Mouse (Mus musculus): ENCODE data around the gene Npr3. TPM values are rescaled to one million over a fixed set of nuclear protein-coding genes. Genes with fewer than 3 reads are reported as not detected.

The Npr3 gene
- 7.4 and 8.1 TPM in 2 replicates for polyA plus RNA-seq (2015; fragmentation: Nextera tagmentation; extraction: Ambion mirVana)

DNA sequence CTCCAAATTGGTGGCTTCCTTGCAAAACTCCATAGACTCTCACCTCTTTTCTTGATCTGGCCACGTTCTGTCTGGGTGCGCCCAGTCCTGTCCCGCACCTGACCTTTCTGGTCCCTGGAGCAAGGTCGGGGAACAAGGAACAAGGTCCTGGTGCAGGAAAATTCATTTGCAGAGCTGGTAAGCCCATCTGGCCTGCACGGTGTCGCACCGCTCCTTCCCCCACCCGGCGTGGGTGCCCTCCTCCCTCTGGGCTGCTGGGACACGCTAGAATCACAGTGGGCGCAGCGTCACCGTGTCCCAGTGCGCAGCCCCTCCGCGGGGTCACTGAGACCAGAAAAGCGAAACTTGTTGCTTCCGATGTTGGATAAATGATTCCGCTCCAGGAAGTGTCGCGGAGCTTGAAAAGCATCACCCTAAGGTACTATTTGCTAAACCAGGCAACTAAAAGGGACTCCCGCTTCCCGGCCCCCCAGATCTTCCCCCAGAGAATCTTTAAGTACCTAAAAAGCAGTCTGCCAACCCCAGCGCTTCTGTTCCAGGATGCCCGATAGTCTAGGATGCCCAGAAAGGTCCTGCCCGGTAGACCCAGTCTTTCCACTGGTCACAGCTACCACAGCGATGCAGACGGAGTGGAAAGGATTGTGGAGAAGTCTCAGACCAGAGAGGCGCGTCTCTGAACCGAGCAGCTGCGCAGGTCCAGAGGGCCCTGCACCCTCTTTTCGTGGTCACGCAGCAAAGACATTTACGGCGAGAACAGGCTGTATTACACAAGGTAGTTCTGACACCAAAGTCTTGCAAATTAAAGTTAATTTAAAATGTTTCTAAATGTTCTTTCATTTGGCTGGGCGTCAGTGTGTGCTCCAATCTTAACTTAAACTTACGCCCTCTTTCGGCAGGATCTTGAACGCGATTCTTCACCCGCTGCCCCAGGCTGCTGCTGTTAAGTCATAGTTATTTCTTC, at the start of gene Npr3:
TSS of gene Npr3 (minus strand) at position 717 of the 961 bp plus-strand sequence.
- Histone ChIP-seq H3K4me3 (ENCODE audit: low read length) (peak within 1 kb of the TSS; percentile 61), H3K9ac (ENCODE audit: low read length) (peak within 1 kb of the TSS; percentile 69), H3K4me1 (replicated peaks; ENCODE audit: control insufficient read depth, insufficient read depth, low read length) (peaks cover 23% of the 10 kb centered on the region), H3K4me2 (ENCODE audit: low read depth, low read length) (peak within 1 kb of the TSS; percentile 83), H3K27me3 (ENCODE audit: control insufficient read depth, insufficient read depth, low read depth, low read length) (peaks cover 8% of the 10 kb centered on the region; the same call in 1 of the 2 replicates), H3K9me3 (ENCODE audit: control insufficient read depth, low read length) (no peaks in the 10 kb centered on the region), H3K27ac (ENCODE audit: low read length) (peak within 1 kb of the TSS; percentile 89), H3K36me3 (ENCODE audit: control insufficient read depth, insufficient read depth, low read length) (no peaks in the 10 kb centered on the region)
- peak; percentile 37; the same call in 1 of the 2 replicates for ATAC-seq (ENCODE audit: low read depth)
- WGBS, result under 1% methylated on average over 42 of the region's 42 CpGs

DNA sequence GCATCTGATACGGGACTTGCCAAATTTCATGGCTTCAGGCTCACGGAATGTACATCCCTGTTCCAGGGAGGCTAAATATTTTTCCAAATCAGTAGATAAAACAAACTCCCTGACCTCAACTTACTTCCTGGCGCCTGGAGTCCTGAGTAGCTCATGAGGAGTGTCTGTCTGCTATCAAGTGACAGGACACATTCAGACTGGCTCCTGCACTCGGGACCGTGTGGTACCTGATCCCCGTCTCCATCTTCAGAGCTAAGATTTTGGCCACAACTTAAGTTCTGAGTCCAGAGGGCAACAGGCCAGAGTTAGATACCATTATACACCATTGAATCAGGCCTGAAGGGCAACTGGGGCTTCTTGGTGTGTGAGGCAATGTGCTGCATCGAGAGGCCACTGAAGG, 49.0 kb upstream of the Npr3 start:
- 72% methylated on average over 7 of the region's 7 CpGs for WGBS
- no peak for ATAC-seq (ENCODE audit: low read depth)
- no peak overlapping the region for H3K27ac ChIP-seq (ENCODE audit: low read length)
- no peaks in the 10 kb centered on the region for H3K36me3 ChIP-seq (ENCODE audit: control insufficient read depth, insufficient read depth, low read length)
- H3K4me2 ChIP-seq (ENCODE audit: low read depth, low read length), result no peak overlapping the region
- H3K27me3 ChIP-seq (ENCODE audit: control insufficient read depth, insufficient read depth, low read depth, low read length), result no peaks in the 10 kb centered on the region
- no peaks in the 10 kb centered on the region for H3K9me3 ChIP-seq (ENCODE audit: control insufficient read depth, low read length)
- H3K9ac ChIP-seq (ENCODE audit: low read length), result no peak overlapping the region
- no peak overlapping the region for H3K4me3 ChIP-seq (ENCODE audit: low read length)
- H3K4me1 ChIP-seq (replicated peaks; ENCODE audit: control insufficient read depth, insufficient read depth, low read length), result no peaks in the 10 kb centered on the region

DNA sequence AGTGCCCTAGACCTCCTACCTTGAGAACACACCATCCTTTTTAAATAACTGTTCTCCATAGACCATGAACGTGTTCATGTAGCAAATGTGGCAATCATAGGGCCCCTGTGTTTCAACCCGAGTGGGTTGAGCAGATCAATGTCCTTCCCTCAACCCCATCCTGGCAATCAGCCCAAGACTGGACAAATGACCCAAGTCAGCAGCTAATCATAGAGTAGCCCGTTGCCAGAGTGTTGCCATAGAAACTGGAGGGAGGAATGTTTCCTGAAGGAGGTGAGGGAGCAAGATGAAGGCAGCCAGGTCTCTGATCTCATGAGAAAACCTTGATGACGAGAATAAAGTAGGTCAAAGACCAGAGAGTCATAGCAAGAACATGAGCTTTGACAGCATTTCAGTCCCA, 47.1 kb upstream of the Npr3 start:
- Histone ChIP-seq H3K4me3 (ENCODE audit: low read length) (no peak overlapping the region), H3K27me3 (ENCODE audit: control insufficient read depth, insufficient read depth, low read depth, low read length) (no peaks in the 10 kb centered on the region), H3K9me3 (ENCODE audit: control insufficient read depth, low read length) (no peaks in the 10 kb centered on the region), H3K27ac (ENCODE audit: low read length) (no peak overlapping the region), H3K36me3 (ENCODE audit: control insufficient read depth, insufficient read depth, low read length) (no peaks in the 10 kb centered on the region), H3K4me1 (replicated peaks; ENCODE audit: control insufficient read depth, insufficient read depth, low read length) (no peaks in the 10 kb centered on the region), H3K4me2 (ENCODE audit: low read depth, low read length) (no peak overlapping the region), H3K9ac (ENCODE audit: low read length) (no peak overlapping the region)
- 45% methylated on average over 4 of the region's 4 CpGs for WGBS
- no peak for ATAC-seq (ENCODE audit: low read depth)

DNA sequence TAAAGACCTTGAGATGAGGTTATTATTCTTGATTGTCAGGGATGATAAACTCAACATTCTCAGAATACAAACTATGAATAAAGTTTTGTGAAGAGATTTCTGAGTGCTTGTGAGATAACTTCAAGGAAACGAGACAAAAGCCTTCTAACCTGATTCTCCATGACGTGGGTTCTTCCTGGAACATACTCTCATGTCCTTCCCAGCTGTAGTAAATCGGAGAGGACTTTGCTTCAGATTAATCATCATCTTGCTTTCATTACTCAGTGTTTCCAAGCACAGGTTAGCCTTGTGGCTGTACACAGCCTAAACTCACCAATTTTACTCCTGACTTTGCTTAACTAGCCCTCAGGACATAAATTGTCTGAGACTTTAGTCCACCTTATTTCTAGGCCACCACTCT, 45.1 kb upstream of the Npr3 start:
- H3K4me2 ChIP-seq (ENCODE audit: low read depth, low read length), result no peak overlapping the region
- no peak overlapping the region for H3K4me3 ChIP-seq (ENCODE audit: low read length)
- no peaks in the 10 kb centered on the region for H3K9me3 ChIP-seq (ENCODE audit: control insufficient read depth, low read length)
- H3K27me3 ChIP-seq (ENCODE audit: control insufficient read depth, insufficient read depth, low read depth, low read length), result no peaks in the 10 kb centered on the region
- no peak overlapping the region for H3K27ac ChIP-seq (ENCODE audit: low read length)
- no peak overlapping the region for H3K9ac ChIP-seq (ENCODE audit: low read length)
- 69% methylated on average over 3 of the region's 3 CpGs for WGBS
- H3K36me3 ChIP-seq (ENCODE audit: control insufficient read depth, insufficient read depth, low read length), result no peaks in the 10 kb centered on the region
- no peak for ATAC-seq (ENCODE audit: low read depth)
- H3K4me1 ChIP-seq (replicated peaks; ENCODE audit: control insufficient read depth, insufficient read depth, low read length), result no peaks in the 10 kb centered on the region

DNA sequence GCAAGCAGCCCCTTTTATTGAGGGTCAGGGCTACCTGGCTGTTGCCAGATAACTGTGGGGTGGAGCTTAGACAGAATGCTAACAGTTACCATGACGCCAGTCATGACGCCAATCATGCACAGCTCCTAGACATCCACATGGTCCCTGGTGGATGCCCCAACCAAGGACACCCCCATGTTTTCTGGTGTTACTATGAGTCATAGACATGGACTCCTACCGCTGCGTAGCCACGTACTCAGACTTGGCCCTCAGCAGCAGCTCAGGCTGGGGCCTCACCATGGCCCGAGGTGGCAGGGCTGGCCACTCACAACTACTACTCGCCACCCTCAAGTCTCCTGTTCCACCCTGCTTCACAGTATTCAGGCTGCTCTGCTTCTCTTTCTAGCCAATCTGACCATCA, 44.1 kb upstream of the Npr3 start:
- Histone ChIP-seq H3K27me3 (ENCODE audit: control insufficient read depth, insufficient read depth, low read depth, low read length) (no peaks in the 10 kb centered on the region), H3K27ac (ENCODE audit: low read length) (no peak overlapping the region), H3K4me2 (ENCODE audit: low read depth, low read length) (no peak overlapping the region), H3K36me3 (ENCODE audit: control insufficient read depth, insufficient read depth, low read length) (no peaks in the 10 kb centered on the region), H3K4me3 (ENCODE audit: low read length) (no peak overlapping the region), H3K4me1 (replicated peaks; ENCODE audit: control insufficient read depth, insufficient read depth, low read length) (no peaks in the 10 kb centered on the region), H3K9ac (ENCODE audit: low read length) (no peak overlapping the region), H3K9me3 (ENCODE audit: control insufficient read depth, low read length) (no peaks in the 10 kb centered on the region)
- ATAC-seq (ENCODE audit: low read depth), result no peak
- 91% methylated on average over 7 of the region's 7 CpGs for WGBS

DNA sequence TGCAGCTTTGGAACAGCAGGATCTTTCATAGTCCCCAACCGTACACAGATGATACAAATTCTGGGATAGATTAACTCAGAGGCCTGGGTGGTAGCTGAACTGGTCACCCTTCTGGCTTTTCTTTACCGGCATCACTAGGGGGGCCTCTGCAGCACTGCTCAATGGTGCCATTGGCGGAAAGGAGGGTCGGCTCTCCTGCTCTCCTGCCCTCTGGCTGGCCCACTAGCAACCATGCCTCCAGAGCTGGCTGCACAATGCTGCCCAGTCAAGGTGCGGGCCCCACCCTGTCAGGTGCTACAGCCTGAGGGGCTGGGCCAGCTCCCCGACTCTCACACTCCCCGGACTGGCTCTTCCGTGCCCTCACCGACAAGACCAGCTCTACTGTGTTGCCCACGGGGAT, 43.1 kb upstream of the Npr3 start:
- Histone ChIP-seq H3K27ac (ENCODE audit: low read length) (no peak overlapping the region), H3K4me1 (replicated peaks; ENCODE audit: control insufficient read depth, insufficient read depth, low read length) (no peaks in the 10 kb centered on the region), H3K4me2 (ENCODE audit: low read depth, low read length) (no peak overlapping the region), H3K4me3 (ENCODE audit: low read length) (no peak overlapping the region), H3K36me3 (ENCODE audit: control insufficient read depth, insufficient read depth, low read length) (no peaks in the 10 kb centered on the region), H3K9ac (ENCODE audit: low read length) (no peak overlapping the region), H3K9me3 (ENCODE audit: control insufficient read depth, low read length) (no peaks in the 10 kb centered on the region), H3K27me3 (ENCODE audit: control insufficient read depth, insufficient read depth, low read depth, low read length) (no peaks in the 10 kb centered on the region)
- 89% methylated on average over 10 of the region's 10 CpGs for WGBS
- no peak for ATAC-seq (ENCODE audit: low read depth)

DNA sequence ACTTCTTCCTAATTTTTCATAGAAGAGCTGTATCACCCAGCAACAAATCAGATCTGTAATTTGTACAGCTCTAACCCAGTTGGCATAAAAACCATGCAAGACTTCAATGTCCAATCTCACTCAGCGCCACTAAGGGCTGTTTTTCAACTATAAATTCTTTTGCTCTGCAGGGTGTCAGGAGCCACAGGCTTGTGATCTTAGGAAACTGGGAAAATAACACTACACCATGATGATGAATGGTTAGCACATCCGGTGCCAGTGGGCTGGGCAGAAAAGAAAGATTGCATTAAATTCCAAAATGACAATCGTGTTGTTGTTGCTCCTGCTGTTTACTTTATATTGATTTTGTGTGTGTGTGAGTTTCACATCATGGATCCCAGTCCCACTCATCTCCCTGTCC, 42.4 kb upstream of the Npr3 start:
- 77% methylated on average over 3 of the region's 3 CpGs for WGBS
- no peak for ATAC-seq (ENCODE audit: low read depth)

DNA sequence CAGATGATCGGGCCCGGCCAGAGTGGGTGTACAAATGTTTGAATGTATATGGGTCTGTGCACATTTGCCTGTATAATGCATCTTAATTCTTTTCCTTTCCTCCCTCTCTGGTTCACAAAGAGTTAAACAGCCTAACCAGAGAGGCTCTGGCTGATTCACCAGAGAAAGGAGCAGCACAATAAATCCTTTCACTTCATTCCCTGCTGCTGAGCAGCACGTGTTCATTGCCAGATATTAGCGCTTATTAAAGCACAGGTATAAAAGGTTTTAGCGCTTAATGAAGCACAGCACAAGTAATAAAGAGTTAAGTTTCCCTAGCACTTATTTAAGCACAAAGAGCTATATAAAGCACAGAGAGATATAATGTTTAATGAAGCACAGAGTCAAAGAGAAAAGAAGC, 33.8 kb upstream of the Npr3 start:
- no peaks in the 10 kb centered on the region for H3K9me3 ChIP-seq (ENCODE audit: control insufficient read depth, low read length)
- no peak overlapping the region for H3K27ac ChIP-seq (ENCODE audit: low read length)
- WGBS, result 62% methylated on average over 5 of the region's 5 CpGs
- no peak overlapping the region for H3K9ac ChIP-seq (ENCODE audit: low read length)
- H3K4me3 ChIP-seq (ENCODE audit: low read length), result no peak overlapping the region
- H3K36me3 ChIP-seq (ENCODE audit: control insufficient read depth, insufficient read depth, low read length), result no peaks in the 10 kb centered on the region
- no peak overlapping the region for H3K4me2 ChIP-seq (ENCODE audit: low read depth, low read length)
- no peaks in the 10 kb centered on the region for H3K4me1 ChIP-seq (replicated peaks; ENCODE audit: control insufficient read depth, insufficient read depth, low read length)
- no peak for ATAC-seq (ENCODE audit: low read depth)
- H3K27me3 ChIP-seq (ENCODE audit: control insufficient read depth, insufficient read depth, low read depth, low read length), result no peaks in the 10 kb centered on the region

More for the DNA sequence above, 42.4 kb upstream of the Npr3 start:
- H3K27me3 ChIP-seq (ENCODE audit: control insufficient read depth, insufficient read depth, low read depth, low read length), result no peaks in the 10 kb centered on the region
- H3K36me3 ChIP-seq (ENCODE audit: control insufficient read depth, insufficient read depth, low read length), result no peaks in the 10 kb centered on the region
- H3K9me3 ChIP-seq (ENCODE audit: control insufficient read depth, low read length), result no peaks in the 10 kb centered on the region
- no peak overlapping the region for H3K9ac ChIP-seq (ENCODE audit: low read length)
- no peak overlapping the region for H3K27ac ChIP-seq (ENCODE audit: low read length)
- H3K4me3 ChIP-seq (ENCODE audit: low read length), result no peak overlapping the region
- H3K4me2 ChIP-seq (ENCODE audit: low read depth, low read length), result no peak overlapping the region
- no peaks in the 10 kb centered on the region for H3K4me1 ChIP-seq (replicated peaks; ENCODE audit: control insufficient read depth, insufficient read depth, low read length)

DNA sequence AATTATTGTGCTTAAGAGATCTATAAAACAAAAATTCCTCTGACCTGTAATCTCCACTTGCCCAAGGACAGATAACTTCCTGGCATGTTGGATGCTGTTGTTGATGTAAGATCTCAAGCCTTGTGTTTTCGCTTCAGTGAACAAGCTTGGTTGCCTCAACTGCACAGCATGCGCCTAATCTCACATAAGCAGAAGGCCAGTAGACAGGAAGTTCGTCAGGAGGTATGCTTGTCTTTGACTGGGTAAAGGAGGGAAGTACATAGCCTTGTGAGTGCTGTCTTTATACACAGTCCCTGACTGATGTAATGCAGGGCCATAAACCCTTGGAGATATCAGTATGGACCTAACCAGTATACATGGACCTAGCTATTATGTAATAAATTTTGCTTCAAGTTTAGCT, 20.7 kb upstream of the Npr3 start:
- Histone ChIP-seq H3K4me2 (ENCODE audit: low read depth, low read length) (no peak overlapping the region), H3K27ac (ENCODE audit: low read length) (no peak overlapping the region), H3K9ac (ENCODE audit: low read length) (no peak overlapping the region), H3K9me3 (ENCODE audit: control insufficient read depth, low read length) (no peaks in the 10 kb centered on the region), H3K27me3 (ENCODE audit: control insufficient read depth, insufficient read depth, low read depth, low read length) (no peaks in the 10 kb centered on the region), H3K4me1 (replicated peaks; ENCODE audit: control insufficient read depth, insufficient read depth, low read length) (no peaks in the 10 kb centered on the region), H3K36me3 (ENCODE audit: control insufficient read depth, insufficient read depth, low read length) (no peaks in the 10 kb centered on the region), H3K4me3 (ENCODE audit: low read length) (no peak overlapping the region)
- no peak for ATAC-seq (ENCODE audit: low read depth)
- 83% methylated on average over 3 of the region's 3 CpGs for WGBS
